Mouse (Mus musculus) frontal cortex, postnatal 10 days (tissue): Measurements from ENCODE around the gene Grb10.

ENCODE experiments used
- DNase-seq, 2 experiments: peaks; one replicate each; pipeline ENCODE4 v3.0.0; 2022; ENCODE audit warnings: low spot score in 2 of 2, mixed read lengths in 1 of 2

Gene Grb10

DNA sequence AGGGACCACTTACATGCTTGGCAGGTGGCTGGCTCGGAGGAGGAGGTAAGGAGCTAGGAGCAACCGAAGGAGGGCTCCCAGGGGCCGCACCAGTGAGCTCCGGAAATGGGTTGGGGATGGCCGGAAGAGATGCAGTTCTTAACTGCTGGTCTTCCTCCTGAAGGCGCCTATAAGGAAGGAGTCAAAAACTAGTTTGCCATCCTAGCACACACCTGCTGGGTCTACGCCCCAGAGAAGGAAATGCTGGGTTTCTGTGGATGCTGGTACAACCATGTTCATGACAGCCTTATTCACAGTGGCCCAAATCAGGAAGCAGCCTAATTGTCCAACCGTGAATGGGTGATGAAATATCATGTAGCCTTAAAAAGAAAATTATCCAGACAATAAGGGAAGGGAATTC is 71.0 kb downstream of the Grb10 start:
- DNase-seq = no peak

DNA sequence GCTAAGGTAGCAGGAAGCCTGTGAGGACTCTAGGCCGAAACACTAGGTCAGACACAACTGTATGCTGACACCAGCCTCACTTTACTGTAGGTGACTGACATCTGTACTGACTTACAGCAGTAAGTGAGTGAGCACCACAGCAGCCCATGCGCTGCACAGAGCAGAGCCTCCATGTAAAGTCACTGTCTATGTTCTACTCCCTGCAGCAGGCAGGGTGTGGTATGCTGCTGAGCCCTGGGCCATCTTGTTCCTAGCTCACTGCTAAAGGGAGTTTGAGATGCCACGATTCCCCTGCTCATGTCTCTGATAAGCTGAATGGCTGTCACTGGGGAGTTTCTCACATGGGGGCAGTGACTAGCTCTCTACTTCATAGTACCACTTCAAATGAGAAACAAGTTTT is 72.3 kb downstream of the Grb10 start:
- no peak for DNase-seq

DNA sequence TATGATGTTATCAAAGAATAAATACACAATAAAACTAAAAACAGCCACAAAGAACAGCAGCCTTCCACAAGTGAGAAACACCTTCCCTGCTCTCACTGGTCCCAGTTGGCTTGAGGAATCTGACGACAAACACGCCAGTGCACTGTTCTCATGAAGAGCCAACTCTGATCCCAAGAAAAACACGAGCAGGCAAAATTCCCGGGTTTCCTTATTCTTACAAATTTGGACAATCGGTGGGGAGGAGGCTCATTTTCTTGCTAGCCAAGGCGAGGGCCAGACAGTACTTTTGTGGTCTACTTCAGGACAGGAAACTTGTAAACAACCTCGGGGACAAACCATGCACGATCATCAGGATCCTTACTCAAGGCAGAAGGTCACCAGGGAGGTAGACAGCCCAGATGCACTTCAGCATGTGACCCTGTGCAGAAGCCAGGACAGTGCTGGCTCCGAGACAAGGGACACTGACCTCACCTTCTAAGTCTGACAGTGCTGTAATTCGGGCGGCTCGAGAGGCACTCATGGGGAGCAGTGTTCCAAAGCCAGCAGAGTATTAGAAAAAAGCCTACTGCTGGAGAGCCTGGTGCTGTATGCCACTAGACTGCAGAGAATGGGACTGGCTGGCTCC is 72.9 kb downstream of the Grb10 start:
- DNase-seq = no peak

DNA sequence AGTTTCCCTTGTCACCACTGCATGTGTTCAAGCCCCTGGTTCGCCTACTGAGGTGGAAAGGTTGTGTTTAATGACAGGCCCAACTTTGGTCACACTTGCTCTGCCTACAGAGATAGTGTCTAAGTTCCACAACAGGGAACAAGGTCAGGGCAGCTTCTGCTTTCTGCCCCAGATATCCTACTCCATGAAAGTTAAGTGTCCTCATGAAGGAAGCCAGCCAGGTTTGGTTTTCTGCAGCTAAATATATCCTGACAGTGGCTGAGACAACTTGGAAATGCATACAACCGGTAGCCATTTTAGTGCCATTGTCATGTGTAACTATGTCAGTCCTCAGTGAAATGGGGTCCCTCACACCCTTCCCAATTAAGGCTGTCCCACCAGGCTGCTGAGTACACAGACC is 73.8 kb downstream of the Grb10 start:
- DNase-seq = no peak

DNA sequence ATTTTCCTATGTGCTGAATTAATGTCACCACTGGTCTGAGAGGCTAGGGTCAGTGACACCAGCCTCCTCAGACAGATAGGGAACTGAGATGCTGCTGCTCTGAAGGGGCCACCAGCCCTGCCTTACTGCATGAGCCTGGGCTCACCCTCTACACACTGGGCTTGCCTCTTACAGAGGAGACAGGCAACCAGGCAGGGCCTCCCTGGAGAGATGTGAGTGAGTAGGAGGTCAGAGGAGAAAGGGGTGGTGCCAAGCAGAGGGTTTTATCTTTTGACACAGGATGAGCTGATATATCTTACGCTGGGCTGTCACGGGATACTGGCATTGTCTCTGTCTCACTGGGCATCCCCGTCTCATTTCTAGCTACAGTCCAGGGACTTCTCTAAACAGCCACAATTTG is 74.9 kb downstream of the Grb10 start:
- DNase-seq = no peak

DNA sequence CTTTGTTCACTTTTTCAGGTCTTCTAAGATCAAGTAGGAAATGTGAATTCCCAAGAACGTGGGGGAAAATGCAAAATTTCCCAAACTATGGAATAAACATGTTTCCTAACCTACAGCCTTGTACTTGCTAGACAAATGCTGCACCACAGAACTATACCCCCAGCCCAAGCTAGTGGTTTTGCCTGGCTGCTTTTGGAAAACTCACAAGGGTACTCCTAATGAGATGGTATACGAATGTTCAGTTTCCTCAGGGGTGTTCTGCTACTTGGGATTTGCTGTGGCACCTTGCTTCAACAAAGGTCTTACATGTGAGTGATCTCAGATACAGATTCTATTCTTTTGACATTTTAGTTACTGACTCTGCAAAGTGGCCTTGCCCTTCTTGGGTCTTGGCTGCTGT is 75.4 kb downstream of the Grb10 start:
- no peak for DNase-seq

DNA sequence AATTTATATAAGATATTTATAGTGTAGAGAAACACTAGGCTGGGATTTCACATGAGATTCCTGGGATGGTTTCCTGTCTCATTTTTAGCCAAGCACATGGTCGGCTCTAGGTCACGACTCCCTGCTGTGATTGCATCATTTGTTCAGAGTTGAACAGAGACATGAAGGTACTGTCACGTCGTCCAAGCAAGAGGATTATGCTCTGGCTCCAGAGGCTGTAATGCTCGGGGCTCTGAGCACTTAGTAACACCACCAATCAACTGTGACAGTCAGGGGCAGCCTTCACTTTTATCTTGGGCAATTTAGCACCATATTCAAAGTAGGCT is 75.9 kb downstream of the Grb10 start:
- no peak for DNase-seq

DNA sequence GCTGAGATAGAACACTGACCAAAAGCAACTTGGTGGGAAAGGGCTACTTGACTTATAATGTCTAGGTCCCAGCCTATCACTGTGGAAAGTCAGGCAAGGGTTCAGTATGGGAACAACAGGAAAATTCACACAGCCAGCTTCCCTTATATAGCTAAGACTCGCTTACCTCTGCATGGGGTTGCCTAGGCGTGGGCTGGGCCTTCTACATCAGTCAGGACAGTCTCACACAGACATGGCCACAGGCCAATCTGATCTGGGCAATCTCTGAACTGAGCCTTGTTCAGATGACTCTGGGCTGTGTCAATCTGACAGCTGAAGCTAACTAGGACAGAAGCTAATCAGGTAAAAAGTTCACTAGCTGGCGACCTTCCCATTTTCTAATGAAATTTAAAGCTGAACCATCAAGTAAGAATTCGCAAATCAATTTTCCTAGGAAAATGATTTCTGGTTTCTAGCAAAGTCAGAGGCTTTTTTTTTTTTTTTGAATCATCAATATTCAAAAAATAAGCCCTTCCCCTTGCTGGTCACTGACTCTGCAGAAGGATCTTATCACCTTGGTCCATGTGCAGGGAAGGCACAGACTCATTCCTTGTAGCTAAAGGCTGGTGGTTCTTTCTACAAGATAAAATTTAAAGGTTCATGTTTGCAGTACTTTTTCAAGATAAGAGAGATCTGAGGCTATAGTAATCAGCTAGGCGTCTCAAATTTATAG is 76.4 kb downstream of the Grb10 start:
- DNase-seq = no peak

DNA sequence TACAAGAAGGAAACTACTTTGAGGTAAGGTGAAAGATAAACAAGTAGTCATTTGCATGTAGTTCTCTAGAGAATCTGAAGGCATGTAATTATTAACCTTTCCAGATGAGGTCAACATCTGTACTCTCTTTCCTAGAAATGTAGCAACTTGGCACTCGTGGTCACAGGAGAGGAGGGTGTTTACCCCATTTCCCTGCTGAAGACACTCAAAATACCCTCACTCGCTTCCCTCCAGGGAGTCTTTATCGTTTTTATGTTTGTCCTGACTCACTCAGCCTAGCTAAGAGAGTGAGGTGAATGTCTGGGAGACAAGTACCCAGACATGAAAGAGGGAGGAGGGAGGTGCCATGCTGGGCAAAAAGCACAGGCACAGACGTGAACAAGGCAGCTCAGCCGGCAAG is 77.6 kb downstream of the Grb10 start:
- no peak for DNase-seq

DNA sequence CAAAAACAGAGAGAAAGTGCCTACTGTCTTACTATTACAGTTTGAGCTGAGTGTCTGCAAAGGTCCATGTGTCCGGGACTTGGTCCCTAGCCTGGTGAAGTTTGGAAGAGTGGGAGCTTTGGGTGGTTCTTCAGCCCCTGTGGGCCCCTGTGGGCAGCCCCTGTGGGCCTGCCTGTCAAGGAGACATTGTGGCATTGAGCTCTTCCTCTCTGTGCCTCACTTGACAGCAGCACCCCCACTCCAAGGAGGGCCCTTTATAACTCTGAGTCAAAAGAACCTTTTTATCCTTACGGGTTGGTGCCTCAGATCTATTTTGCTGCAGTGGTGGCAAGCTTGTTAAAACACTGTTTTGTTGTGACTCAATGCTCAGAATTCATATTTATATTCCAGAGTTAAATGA is 78.3 kb downstream of the Grb10 start:
- DNase-seq = no peak

DNA sequence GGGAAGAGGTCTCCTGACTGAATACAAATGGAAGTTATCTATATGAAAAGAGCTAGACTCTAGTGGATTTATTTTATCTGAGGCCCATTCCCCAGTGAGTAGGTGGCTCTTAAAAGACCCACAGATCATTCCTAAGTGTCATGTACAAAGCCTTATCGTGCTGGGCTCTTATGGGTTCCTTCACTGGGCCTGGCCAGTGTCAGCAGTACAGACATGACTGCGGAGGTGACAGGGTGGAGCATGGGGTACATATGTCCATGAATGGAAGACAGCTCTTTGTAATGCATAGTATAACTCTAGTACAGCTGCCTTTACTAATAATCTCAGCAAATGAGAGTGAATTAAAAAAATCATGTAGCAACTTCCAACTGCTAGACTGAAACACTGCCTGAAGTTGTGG is 80.0 kb downstream of the Grb10 start:
- no peak for DNase-seq

DNA sequence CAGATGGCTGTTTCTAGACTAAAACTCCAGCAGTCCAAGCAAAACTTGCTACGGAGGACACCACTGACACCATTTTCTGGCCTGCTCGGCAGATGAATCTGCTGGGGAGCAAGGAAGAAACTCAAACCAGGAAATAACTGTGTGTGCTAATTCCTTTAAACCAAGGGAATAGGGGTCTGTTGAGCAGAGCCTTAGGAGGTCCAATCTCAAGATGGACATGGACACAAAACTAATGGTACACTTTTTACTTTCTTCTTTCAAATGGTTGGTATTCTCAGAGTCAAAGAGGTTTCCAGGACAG is 80.5 kb downstream of the Grb10 start:
- DNase-seq = no peak

DNA sequence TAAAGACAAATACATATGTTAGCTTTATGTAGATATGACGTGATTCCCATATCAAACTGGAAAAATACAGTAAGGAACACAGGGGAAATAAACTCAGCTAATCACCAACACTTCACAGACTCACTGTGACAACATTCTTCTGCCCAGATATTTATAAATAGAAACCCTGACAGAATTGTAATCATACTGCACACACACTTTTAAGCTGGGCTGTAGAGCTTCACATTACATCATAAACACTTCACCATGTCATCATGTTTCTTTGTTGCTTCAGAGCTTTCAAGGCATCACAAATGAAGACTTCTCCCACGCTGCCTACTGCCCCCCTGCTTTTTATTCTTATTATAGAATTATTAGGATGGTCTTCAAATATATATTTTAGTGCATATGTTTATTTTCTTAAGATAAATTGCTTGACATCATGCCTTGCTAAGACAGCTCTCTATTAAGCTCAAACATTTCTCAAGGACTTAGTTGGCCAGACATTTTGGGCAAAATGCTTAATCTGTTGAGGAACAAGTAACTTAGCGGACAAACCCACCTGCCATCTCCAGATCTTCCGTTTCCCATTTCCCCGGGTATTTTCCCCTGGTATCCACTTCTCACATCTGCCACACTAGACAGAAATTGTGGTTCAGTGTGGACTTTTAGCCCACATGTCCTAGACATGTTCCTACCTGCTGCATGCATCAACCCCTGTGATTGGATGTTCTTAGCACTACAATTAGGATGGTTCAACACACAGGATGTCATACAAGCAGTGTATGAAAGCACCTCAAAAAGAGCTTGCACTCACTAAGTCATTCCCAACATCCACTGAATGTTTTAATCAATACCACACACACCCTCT is 81.0 kb downstream of the Grb10 start:
- DNase-seq = no peak

DNA sequence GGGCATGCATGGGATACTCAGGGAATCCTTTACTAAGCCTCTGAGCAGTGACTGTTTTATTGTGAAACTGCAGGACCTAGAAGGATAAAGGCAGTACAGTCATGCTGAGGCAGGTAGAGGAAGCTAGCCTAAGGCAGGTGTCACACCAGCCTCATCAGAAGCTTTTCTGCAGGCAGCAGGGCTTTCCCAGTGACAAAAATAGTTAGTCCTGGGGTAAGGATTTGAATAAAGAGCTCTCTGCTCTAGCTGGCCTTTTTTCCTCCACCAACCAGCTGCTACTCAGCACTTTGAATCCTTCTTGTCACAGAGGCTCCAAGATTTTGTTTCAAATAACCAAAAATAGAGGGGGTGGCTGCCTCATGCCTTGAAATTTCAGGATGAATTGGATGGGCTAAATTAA is 82.7 kb downstream of the Grb10 start:
- no peak for DNase-seq

DNA sequence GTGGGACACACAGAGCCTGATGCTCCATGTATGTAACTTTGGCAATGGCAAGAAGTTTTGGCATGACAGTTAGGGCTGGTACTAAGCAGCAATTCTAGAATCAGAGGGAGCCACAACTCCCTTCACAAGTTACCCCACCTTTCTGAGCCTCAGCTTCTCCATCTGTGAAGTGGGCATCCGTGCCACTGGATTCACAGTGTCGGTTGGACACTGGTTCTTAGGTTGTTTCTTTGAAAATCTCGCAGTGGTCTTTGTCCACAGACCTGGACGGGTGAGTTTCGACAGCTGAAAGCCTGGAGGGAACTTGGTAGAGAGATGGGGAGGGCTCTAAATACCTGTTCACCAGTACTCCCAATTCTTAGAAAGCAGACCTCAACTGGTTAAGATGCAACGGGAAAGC is 83.9 kb downstream of the Grb10 start:
- DNase-seq = no peak

DNA sequence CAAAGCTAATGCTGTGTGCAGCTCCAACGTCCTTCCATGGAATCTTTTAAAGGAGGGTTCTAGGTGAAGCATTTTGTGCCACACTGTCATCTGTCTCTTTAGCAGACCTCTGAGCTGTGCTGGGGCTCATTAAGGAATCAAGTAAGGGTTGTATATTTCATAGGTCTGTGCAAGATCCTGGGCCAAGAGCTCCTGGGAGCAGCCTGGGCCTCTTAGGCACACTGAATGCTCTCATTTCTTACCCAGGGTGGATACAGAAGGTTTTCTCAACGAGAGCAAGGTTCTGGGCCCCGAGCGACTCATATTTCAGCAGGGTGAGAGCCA is 84.4 kb downstream of the Grb10 start:
- no peak for DNase-seq

DNA sequence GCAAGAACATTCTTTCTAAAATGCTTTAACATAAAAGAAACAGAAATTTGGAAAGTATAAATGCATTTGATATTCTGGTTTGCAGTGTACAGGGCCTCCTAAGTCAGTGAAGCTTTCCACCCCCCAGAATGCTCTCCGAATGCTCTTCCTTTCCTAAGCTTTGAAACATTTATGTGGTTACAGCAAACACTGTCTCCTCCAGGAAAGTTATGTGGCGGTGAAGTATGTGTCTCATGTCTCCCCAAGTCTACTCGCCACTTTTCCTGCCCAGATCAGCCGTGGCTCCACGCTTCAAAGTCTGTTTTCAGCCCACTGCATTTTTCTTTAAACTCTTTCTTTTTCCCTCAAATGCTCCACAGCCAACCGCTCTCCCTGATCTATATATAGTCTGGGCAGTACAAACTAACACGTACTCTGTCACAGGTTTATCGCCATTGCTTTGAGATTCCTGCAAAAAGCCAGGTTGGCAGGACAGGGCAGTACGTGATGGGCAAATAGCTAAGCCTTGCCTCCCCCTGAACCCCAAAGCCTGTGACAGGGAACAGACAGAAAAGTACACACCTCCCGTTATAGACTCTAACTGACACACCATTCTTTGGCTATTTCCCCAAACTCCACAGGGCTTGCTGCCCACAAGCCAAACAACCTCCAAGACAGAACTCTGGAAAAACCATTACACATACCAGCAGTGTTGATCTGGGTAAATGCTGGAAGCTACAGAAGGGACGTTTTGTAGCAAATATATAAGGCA is 84.9 kb downstream of the Grb10 start:
- DNase-seq = no peak

DNA sequence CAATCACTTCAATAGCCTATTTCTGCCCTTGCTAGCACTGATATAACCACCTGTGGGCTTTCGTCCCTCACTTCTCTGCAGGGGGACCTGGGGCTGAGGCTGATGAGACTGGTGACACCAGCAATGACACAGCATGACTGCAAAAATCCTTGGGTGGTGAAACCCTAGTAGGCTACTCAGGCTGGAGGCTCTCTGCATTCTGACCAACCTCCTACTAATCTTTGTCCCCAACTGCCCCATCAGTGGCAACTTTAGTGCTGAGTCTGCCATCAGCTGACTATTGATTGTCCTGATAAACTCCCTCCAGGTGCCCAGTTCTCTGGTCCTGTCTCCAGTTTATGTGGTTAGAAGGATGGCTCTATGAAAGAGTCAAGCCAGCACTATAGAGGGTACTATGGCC is 85.9 kb downstream of the Grb10 start:
- DNase-seq = no peak

DNA sequence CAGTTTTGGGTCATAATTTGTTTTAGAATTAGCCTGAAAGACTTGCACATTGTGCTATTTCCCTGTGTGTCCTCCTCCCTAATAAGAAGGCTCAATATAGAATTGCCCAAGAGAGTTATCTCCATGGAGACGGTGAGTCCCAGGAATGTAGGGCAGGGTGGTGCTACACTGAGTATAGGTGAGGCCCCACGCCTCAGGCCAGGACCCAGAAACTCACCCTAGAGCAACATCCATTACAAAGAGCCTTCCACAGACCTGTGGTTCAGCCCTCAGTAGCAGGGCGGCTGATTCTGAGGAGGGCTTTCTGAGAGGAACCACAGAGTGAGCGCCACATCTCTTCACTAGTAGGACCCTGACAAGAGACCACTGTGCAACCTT is 89.5 kb downstream of the Grb10 start:
- no peak for DNase-seq

DNA sequence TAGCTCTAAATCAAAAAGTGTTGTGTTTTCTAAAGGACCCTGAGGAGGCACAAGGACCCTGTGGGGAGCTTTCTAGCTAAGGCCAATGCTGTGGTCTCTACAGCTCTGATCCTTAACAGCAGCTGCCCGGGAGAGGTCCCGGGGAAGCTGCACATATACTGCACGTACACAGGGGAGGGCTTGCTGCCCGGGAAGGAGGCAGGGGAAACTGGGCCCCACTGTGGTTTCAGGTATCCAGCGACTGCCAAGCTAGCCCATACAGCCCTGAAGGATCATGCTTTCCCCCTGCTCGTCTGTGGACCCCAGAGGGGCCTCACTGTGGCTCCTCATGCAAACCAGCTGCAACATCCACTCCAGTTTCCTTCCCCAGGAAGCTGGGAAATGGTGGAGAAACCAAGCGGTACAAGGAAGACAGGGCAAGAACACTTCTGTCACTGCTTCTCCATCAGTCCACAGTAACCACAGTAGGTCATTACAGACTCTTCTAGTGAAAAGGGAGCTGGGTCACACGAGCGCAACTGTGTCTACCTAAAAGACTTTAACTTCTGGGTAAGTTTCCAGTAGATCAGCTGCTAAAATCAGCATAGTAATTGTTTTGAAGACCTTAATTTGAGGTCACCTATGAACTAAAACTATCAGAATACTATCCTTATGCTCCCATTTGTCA is 90.0 kb downstream of the Grb10 start:
- DNase-seq = no peak

DNA sequence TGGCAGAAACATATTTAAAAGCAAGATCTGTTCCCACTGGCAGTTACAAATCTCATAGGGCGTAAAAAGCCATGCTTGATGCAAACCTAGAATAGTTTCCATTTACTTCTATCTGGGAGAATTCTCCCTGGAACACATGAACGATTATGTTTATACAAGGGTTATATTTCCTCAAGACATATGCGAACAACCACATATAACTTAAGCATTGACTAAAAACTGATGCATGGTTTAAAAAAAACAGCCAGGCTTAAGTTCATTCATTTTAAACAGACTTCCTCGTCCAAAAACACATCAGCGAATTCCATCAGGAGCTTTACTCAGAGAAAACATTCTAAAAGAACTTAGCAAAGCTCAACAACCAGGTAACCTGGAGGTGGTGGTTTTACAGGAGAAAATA is 90.6 kb downstream of the Grb10 start:
- DNase-seq = no peak

DNA sequence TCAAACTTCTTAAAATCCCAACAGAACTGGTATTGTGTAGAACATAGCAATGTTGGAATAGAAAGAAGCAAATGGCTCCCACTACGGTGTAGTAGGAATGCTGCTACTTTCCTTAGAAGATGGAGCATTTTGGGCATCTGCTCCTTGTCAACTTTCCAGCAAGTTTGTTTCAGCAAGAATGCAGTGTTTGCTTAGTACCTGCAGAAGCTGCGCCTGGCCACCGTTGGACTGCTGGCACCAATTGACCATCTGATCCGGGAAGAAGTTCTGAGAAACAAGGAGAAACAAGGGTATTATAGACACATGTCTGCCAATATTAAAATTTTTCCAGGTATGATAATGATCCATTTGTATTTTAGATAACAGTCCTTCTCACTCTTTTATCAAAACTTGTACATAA is 92.7 kb downstream of the Grb10 start:
- no peak for DNase-seq
